Mouse (Mus musculus): ENCODE data around the gene Idh1. TPM values are rescaled to one million over a fixed set of nuclear protein-coding genes. Genes with fewer than 3 reads are reported as not detected.
A peak's percentile ranks its signal among the peaks of the same experiment; 100 is the strongest.

The Idh1 gene
- total and polyA plus RNA-seq, 3 experiments = 19.3 to 26.7 TPM; not detected in 1

GRCm38 (mm10) chr1:65183994-65184393 is 2.3 kb downstream of the Idh1 start:
- Histone ChIP-seq H3K9ac (ENCODE audit: control insufficient read depth, low read depth, low read length, poor library complexity, severe bottlenecking) (no peak overlapping the region), H3K9me3 (replicated peaks; ENCODE audit: insufficient read depth, low read length) (no peaks in the 10 kb centered on the region), H3K36me3 (ENCODE audit: control insufficient read depth in 1 of 2, insufficient read depth in 2 of 2, low read length in 2 of 2) (peaks cover 0 to 20% of the 10 kb centered on the region in 2 experiments; a peak in 2 of 4 replicates), H3K27ac (ENCODE audit: control insufficient read depth, low read depth, low read length) (no peak overlapping the region), H3K4me1 (ENCODE audit: control insufficient read depth in 1 of 2, insufficient read depth in 2 of 2, low read length in 2 of 2) (peaks cover 6 to 11% of the 10 kb centered on the region in 2 experiments; a peak in 3 of 4 replicates), H3K27me3 (ENCODE audit: control insufficient read depth in 1 of 2, insufficient read depth in 2 of 2, low read length in 2 of 2) (no peaks in the 10 kb centered on the region), H3K4me3 (ENCODE audit: control insufficient read depth in 1 of 2, insufficient read depth in 1 of 2, low read depth in 2 of 2, low read length in 2 of 2) (no peak overlapping the region), H3K79me2 (ENCODE audit: control insufficient read depth, insufficient read depth, low read length, poor library complexity) (peaks cover 13% of the 10 kb centered on the region)
- TF ChIP-seq JUND (IDR thresholded peaks at IDR 0.05; ENCODE audit: low read depth, low read length) = no peak
- peak; percentile 44; the same call in 1 of the 2 replicates for TF ChIP-seq ZNF384 (IDR thresholded peaks at IDR 0.05; ENCODE audit: low read depth, low read length)
- no peak for DNase-seq (ENCODE audit: low read depth, low spot score)

GRCm38 (mm10) chr1:65181459-65181858 is 4.8 kb downstream of the Idh1 start:
- no peaks in the 10 kb centered on the region for H3K27me3 ChIP-seq (ENCODE audit: control insufficient read depth in 1 of 2, insufficient read depth in 2 of 2, low read length in 2 of 2)
- no peak for DNase-seq (ENCODE audit: low read depth, low spot score)
- H3K36me3 ChIP-seq (ENCODE audit: control insufficient read depth in 1 of 2, insufficient read depth in 2 of 2, low read length in 2 of 2) = peaks cover 0 to 24% of the 10 kb centered on the region in 2 experiments; a peak in 2 of 4 replicates
- TF ChIP-seq POLR2A (IDR thresholded peaks at IDR 0.05; ENCODE audit: control insufficient read depth in 1 of 2, insufficient read depth in 1 of 2, low read depth in 1 of 2, low read length in 2 of 2, poor library complexity in 1 of 2) (no peak), TAL1 (IDR thresholded peaks at IDR 0.05; ENCODE audit: low read length) (no peak), JUND (IDR thresholded peaks at IDR 0.05; ENCODE audit: low read depth, low read length) (peak; percentile 64; the same call in 1 of the 2 replicates), MAX (IDR thresholded peaks at IDR 0.05; ENCODE audit: low read length) (no peak), ETS1 (IDR thresholded peaks at IDR 0.05; ENCODE audit: low read depth, low read length) (peak; percentile 72), USF1 (IDR thresholded peaks at IDR 0.05; ENCODE audit: low read depth, low read length) (no peak), RAD21 (IDR thresholded peaks at IDR 0.05; ENCODE audit: low read depth, low read length) (no peak), MXI1 (IDR thresholded peaks at IDR 0.05; ENCODE audit: low read depth, low read length) (no peak), GATA1 (IDR thresholded peaks at IDR 0.05; ENCODE audit: low read depth, low read length) (peak; percentile 57), TCF12 (IDR thresholded peaks at IDR 0.05; ENCODE audit: low read depth, low read length) (no peak), GABPA (IDR thresholded peaks at IDR 0.05; ENCODE audit: low read depth, low read length) (no peak), POLR2AphosphoS5 (IDR thresholded peaks at IDR 0.05; ENCODE audit: borderline replicate concordance, low read depth, low read length) (no peak), HCFC1 (IDR thresholded peaks at IDR 0.05; ENCODE audit: low read depth, low read length) (0 out of 2 replicates have a peak, but pooled peaks have one; percentile 24), SMC3 (IDR thresholded peaks at IDR 0.05; ENCODE audit: low read depth, low read length) (no peak), EP300 (IDR thresholded peaks at IDR 0.05; ENCODE audit: low read depth in 1 of 2, low read length in 2 of 2) (peak; percentile 32 to 33; a peak in 2 of 4 replicates), CHD1 (IDR thresholded peaks at IDR 0.05; ENCODE audit: low read depth, low read length) (no peak), NRF1 (IDR thresholded peaks at IDR 0.05; ENCODE audit: insufficient read depth, low read depth, low read length, poor library complexity, severe bottlenecking) (no peak), BHLHE40 (IDR thresholded peaks at IDR 0.05; ENCODE audit: borderline replicate concordance, low read depth, low read length) (no peak), NELFE (IDR thresholded peaks at IDR 0.05; ENCODE audit: low read depth, low read length) (no peak), MAFK (IDR thresholded peaks at IDR 0.05; ENCODE audit: borderline replicate concordance, low read depth, low read length) (no peak)
- H3K79me2 ChIP-seq (ENCODE audit: control insufficient read depth, insufficient read depth, low read length, poor library complexity) = no peaks in the 10 kb centered on the region; the same call in 1 of the 2 replicates
- H3K4me3 ChIP-seq (ENCODE audit: control insufficient read depth in 1 of 2, insufficient read depth in 1 of 2, low read depth in 2 of 2, low read length in 2 of 2) = no peak overlapping the region
- no peaks in the 10 kb centered on the region for H3K9me3 ChIP-seq (replicated peaks; ENCODE audit: insufficient read depth, low read length)
- no peak overlapping the region for H3K27ac ChIP-seq (ENCODE audit: control insufficient read depth, low read depth, low read length)
- no peak overlapping the region for H3K9ac ChIP-seq (ENCODE audit: control insufficient read depth, low read depth, low read length, poor library complexity, severe bottlenecking)
- peaks cover 8 to 9% of the 10 kb centered on the region in 2 experiments for H3K4me1 ChIP-seq (ENCODE audit: control insufficient read depth in 1 of 2, insufficient read depth in 2 of 2, low read length in 2 of 2)
